Mouse (Mus musculus) midbrain, embryonic 15.5 days (tissue): ENCODE measurements around the gene Ranbp3l. TPM values are rescaled to one million over a fixed set of nuclear protein-coding genes. Genes with fewer than 3 reads are reported as not detected.

Experiments used
- ATAC-seq: fragments of 200-750 bp; cut with Nextera tagmentation; replicated peaks from 2 replicates; pipeline ENCODE4 v1.8.0; 2017; ENCODE audit warnings: moderate TSS enrichment
- H3K27ac ChIP-seq: fragments of 300-500 bp; sonication (generic); 2 replicates; pipeline ENCODE4 v1.5.1; 2015; ENCODE audit warnings: mild to moderate bottlenecking, inconsistent platforms
- H3K27me3 ChIP-seq: fragments of 300-500 bp; sonication (generic); replicated peaks from 2 replicates; pipeline ENCODE4 v1.6.1; 2015; ENCODE audit warnings: inconsistent platforms
- H3K36me3 ChIP-seq: fragments of 300-500 bp; sonication (generic); replicated peaks from 2 replicates; pipeline ENCODE4 v1.6.1; 2015; ENCODE audit warnings: inconsistent platforms
- H3K4me1 ChIP-seq: fragments of 300-500 bp; sonication (generic); 2 replicates; pipeline ENCODE4 v1.6.1; 2015; ENCODE audit warnings: inconsistent platforms
- H3K4me2 ChIP-seq: fragments of 300-500 bp; sonication (generic); 2 replicates; pipeline ENCODE4 v1.6.1; 2015; ENCODE audit warnings: inconsistent platforms, mild to moderate bottlenecking, moderate library complexity
- H3K4me3 ChIP-seq: fragments of 300-500 bp; sonication (generic); 2 replicates; pipeline ENCODE4 v1.5.1; 2015; ENCODE audit warnings: mild to moderate bottlenecking, inconsistent platforms
- H3K9ac ChIP-seq: fragments of 300-500 bp; sonication (generic); 2 replicates; pipeline ENCODE4 v1.6.1; 2015; ENCODE audit warnings: mild to moderate bottlenecking, inconsistent platforms
- H3K9me3 ChIP-seq: fragments of 300-500 bp; sonication (generic); 2 replicates; pipeline ENCODE4 v1.6.1; 2016; ENCODE audit warnings: inconsistent platforms
- WGBS: fragments of 180-500 bp; shearing (Covaris S2); methylation state at CpG from one replicate; pipeline ENCODE4 v1.1.7; 2015; ENCODE audit warnings: mixed read lengths; 5-methylcytosine and 5-hydroxymethylcytosine counted together
- polyA plus RNA-seq: library from polyadenylated mRNA; unstranded; fragments of >200 nt; fragmentation: Nextera tagmentation; extraction: Ambion mirVana; gene quantifications from 2 replicates; pipeline ENCODE4 v1.2.1, GENCODE M21; 2015

Ranbp3l gene
- polyA plus RNA-seq, 1 experiment from 2014 or later = 13.1 TPM

DNA sequence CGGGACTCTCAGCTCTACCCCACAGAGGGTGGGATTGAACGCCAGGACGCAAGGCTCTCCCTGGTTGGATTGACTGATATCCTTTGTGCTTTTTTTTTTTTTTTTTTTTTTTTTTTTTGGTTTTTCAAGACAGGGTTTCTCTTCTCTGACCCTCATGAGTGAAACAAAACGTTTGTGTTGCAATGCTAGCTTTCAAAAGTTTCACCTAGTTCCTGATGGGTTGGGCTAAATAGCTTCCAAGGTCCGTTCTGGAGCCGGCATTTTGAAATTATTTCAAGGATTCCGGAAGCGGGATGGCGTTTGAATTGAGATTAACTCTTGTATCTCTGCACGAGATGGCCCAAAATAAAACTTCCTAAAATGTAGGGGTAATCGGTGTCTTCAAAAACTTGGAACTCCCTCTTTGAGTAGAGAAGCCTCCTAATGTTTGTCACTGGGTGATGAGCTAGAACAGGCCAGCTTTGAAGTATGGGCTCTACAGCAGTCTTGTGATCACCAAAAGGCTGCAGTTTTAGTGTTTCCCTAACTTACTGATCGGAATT lies 105.4 kb downstream of the Ranbp3l start:
- Histone ChIP-seq H3K9me3 (no peaks in the 10 kb centered on the region), H3K36me3 (no peaks in the 10 kb centered on the region), H3K27ac (no peak overlapping the region), H3K4me3 (peak overlapping the region; percentile 82), H3K4me1 (peaks cover 34% of the 10 kb centered on the region), H3K9ac (no peak overlapping the region), H3K4me2 (peak overlapping the region; percentile 76), H3K27me3 (no peaks in the 10 kb centered on the region)
- ATAC-seq = no peak
- WGBS = 61% methylated on average over 12 of the region's 12 CpGs

DNA sequence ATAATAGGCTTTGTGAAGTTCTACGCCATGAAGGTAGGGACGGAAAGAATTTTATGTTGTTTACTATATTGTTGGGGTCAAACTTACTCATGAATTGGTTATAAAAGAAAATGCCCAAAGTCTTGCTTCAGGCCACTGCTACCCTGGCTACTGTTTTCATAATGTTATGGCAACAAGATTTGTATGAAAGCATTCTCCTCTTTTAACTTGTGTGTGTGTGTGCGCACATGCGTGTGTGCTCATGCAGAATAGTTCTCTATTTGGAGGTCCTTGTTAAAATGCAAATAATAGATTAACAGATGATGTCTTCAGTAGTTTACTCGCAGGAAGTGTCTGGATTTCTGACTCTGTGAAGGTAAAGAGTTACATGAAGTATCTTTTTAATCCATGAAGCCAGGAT lies 105.9 kb downstream of the Ranbp3l start:
- Histone ChIP-seq H3K4me1 (peaks cover 34% of the 10 kb centered on the region), H3K4me2 (no peak overlapping the region), H3K9me3 (no peaks in the 10 kb centered on the region), H3K27me3 (no peaks in the 10 kb centered on the region), H3K4me3 (no peak overlapping the region), H3K36me3 (no peaks in the 10 kb centered on the region), H3K9ac (no peak overlapping the region), H3K27ac (no peak overlapping the region)
- WGBS = 79% methylated on average over 5 of the region's 5 CpGs
- no peak for ATAC-seq

DNA sequence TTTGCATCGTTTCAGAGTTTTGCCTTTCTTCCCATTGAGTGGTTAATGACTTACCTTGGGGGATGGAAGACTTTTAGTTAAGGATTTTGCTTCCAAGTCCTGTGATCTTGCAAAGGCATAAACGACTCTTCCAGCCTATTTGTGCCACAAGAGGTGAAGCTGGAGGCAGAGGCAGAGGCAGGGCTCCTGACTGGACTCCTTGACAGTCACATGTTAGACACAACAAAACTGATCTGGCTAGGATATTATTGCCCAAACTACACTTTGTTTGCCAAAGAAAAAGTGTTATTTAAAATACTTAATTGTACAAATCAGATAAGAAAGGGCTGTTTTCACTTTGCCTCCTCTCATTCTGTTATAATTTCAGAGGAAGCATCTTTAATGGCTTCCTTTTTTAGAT lies 106.4 kb downstream of the Ranbp3l start:
- no peak overlapping the region for H3K27ac ChIP-seq
- ATAC-seq = no peak
- no peak overlapping the region for H3K4me2 ChIP-seq
- H3K4me1 ChIP-seq = peaks cover 34% of the 10 kb centered on the region
- no peaks in the 10 kb centered on the region for H3K9me3 ChIP-seq
- H3K4me3 ChIP-seq = no peak overlapping the region
- 36% methylated on average over 2 of the region's 2 CpGs for WGBS
- H3K9ac ChIP-seq = no peak overlapping the region
- H3K27me3 ChIP-seq = no peaks in the 10 kb centered on the region
- H3K36me3 ChIP-seq = no peaks in the 10 kb centered on the region

DNA sequence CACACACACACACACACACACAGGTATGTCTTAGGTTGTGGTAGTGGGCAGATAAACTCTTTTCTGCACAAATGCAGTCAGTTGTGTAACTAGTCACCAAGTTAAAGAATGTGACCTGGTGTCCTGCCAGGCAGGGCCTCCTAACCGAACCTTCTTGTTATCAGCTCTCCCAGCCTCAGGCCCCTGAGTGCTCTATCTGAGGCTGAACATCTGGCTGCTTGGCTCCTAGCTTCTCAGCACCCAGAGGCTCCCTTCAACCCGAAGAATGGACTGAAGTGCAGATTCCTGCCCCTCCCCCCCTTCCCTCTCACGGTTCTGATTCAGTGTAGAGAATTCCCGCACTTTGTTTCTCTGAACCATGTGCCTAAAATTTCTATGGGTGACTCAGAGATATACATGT lies 106.9 kb downstream of the Ranbp3l start:
- H3K27ac ChIP-seq = no peak overlapping the region
- no peak overlapping the region for H3K9ac ChIP-seq
- ATAC-seq = no peak
- no peaks in the 10 kb centered on the region for H3K27me3 ChIP-seq
- no peaks in the 10 kb centered on the region for H3K9me3 ChIP-seq
- no peak overlapping the region for H3K4me2 ChIP-seq
- H3K4me3 ChIP-seq = no peak overlapping the region
- no peaks in the 10 kb centered on the region for H3K36me3 ChIP-seq
- 20% methylated on average over 4 of the region's 4 CpGs for WGBS
- H3K4me1 ChIP-seq = peaks cover 34% of the 10 kb centered on the region

DNA sequence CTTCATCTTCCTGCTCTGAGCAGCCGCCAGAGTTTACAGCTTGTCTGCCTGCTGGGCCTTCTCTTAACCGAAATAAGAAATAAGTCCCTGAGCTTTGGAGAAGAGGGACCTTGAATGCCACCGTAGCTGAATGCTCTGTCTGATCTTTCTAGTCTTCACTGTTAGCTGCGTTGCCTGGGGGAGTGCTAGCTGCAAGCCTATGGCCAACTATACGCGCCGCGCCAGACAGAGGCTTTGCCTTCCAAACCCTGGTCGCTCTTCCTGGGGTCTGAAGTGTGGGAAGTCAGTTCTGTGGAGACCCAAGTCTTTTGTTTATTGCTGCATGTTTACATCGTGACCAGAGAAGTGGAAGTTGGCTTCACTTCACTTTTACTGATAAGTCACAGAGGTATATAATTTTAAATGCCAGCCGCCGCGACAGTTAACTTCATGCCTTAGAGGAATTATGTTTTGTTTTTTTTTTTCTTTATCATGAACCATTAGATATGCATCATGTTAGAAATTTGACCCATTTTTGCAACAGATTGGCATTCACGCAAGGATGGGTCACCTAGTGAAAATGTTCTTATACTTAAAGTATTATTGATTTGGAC lies 108.0 kb downstream of the Ranbp3l start:
- H3K4me2 ChIP-seq = no peak overlapping the region
- H3K4me3 ChIP-seq = no peak overlapping the region
- no peaks in the 10 kb centered on the region for H3K36me3 ChIP-seq
- H3K4me1 ChIP-seq = peaks cover 27% of the 10 kb centered on the region; the same call in 1 of the 2 replicates
- no peak for ATAC-seq
- 74% methylated on average over 14 of the region's 14 CpGs for WGBS
- no peaks in the 10 kb centered on the region for H3K9me3 ChIP-seq
- H3K27me3 ChIP-seq = no peaks in the 10 kb centered on the region
- no peak overlapping the region for H3K27ac ChIP-seq
- no peak overlapping the region for H3K9ac ChIP-seq

DNA sequence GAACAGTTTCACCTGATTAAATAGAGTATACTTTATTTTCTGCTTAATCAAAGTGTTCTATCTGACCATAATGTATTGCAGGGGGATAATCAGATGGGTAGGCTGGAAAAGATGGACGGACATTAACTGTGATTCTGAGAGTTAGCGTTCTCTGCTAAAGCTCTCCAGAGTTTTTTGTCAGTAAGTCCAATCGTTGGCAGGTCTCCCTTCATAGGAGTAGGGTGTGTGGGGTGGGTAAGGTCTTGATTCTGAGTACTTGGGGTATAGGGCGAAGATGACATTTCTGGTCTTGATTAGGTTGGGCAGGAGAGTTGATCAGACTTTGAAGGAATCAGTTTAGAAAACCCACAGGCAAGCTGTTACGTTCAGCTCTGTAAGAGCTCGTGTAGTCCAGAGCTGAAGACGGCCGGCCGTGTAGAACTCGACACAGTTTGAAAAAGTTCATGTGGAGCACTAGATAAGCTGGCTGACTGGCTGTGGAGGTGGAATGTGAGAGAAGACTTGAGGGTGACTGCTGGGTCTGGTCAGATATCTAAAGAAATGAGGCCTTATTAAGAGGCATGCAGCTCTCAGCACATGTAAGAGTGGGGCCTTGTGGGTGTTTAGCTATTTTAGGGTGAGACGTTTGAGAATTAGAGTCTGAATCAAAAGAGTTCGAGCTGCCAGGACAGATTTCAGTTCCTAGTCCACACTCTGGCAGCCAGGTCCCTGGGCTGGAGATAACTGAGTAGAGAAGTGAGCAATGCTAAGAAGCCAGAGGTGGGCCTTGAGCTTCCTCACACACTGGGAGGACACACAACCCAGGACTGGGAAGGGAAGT lies 110.9 kb downstream of the Ranbp3l start:
- no peak overlapping the region for H3K4me3 ChIP-seq
- H3K9me3 ChIP-seq = no peaks in the 10 kb centered on the region
- 74% methylated on average over 12 of the region's 12 CpGs for WGBS
- H3K4me1 ChIP-seq = peaks cover 10% of the 10 kb centered on the region; the same call in 1 of the 2 replicates
- H3K27ac ChIP-seq = no peak overlapping the region
- H3K9ac ChIP-seq = no peak overlapping the region
- H3K36me3 ChIP-seq = no peaks in the 10 kb centered on the region
- no peak overlapping the region for H3K4me2 ChIP-seq
- ATAC-seq = no peak
- H3K27me3 ChIP-seq = no peaks in the 10 kb centered on the region

DNA sequence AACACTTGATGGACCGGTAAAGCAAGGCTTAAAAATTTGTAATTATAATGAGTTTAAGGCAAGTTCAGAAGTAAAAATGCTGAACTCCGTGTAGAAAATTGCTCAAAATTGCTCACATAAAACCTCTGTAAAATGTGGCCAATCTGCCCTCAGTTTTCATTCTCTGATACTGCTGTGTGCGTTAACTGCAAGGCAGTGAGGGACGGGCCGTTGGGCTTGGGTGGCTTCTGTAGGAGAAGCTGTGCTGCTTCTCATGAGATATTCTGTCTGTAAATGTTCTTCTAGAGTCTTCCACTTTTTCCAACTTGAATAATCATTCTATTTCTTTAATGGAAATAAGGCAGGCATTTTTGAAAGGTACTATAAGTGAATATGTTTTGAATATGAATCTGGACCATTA lies 111.9 kb downstream of the Ranbp3l start:
- no peaks in the 10 kb centered on the region for H3K9me3 ChIP-seq
- no peak overlapping the region for H3K9ac ChIP-seq
- no peaks in the 10 kb centered on the region for H3K27me3 ChIP-seq
- no peak for ATAC-seq
- H3K36me3 ChIP-seq = no peaks in the 10 kb centered on the region
- no peak overlapping the region for H3K27ac ChIP-seq
- peaks cover 7% of the 10 kb centered on the region; the same call in 1 of the 2 replicates for H3K4me1 ChIP-seq
- H3K4me2 ChIP-seq = no peak overlapping the region
- WGBS = 48% methylated on average over 5 of the region's 5 CpGs
- no peak overlapping the region for H3K4me3 ChIP-seq

DNA sequence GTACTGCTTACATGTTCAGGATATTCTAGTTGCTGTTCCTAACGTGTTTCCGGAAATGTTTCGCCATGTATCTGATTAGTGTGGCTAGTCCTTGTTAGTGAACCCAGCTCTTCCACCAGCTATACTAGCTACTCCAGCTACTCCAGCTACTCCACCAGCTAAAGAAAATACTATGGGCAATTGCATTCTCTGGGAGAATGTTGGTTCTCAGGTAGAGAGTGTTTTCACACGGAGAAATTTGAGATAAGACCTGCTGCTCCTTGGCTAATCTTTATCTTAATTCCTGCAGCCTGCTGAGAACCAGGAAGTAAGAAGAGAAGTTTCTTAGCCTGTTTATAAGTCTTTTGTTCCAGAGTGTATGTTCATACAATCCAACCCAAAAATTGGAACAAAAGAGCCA lies 112.5 kb downstream of the Ranbp3l start:
- Histone ChIP-seq H3K9me3 (no peaks in the 10 kb centered on the region), H3K36me3 (no peaks in the 10 kb centered on the region), H3K4me3 (no peak overlapping the region), H3K27ac (no peak overlapping the region), H3K27me3 (no peaks in the 10 kb centered on the region), H3K4me1 (peaks cover 5% of the 10 kb centered on the region; the same call in 1 of the 2 replicates), H3K9ac (no peak overlapping the region), H3K4me2 (no peak overlapping the region)
- ATAC-seq = no peak
- 64% methylated on average over 4 of the region's 4 CpGs for WGBS

DNA sequence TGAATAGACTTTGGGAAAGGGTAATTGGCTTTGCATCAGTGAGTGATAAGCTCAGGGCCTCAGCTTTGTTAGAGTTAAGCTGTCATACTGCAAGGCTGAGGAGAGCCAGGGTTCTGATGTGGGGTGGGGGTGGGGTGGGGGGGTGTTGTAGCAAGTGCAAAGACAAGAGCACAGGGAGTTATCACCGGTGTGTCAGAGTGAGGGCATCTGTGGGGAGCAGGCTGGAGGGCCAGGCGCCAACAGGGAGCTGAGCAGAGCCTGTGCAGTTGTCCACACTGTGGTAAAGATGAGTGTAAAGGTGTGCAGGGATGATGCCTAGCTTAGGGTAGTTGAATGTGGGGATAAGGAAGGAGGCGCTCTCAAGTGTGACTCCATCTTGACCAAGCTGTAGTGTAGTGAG lies 113.5 kb downstream of the Ranbp3l start:
- Histone ChIP-seq H3K27ac (no peak overlapping the region), H3K36me3 (no peaks in the 10 kb centered on the region), H3K9ac (no peak overlapping the region), H3K9me3 (no peaks in the 10 kb centered on the region), H3K4me3 (no peak overlapping the region), H3K4me2 (no peak overlapping the region), H3K27me3 (no peaks in the 10 kb centered on the region), H3K4me1 (no peaks in the 10 kb centered on the region)
- no peak; the same call in 1 of the 2 replicates for ATAC-seq
- 81% methylated on average over 3 of the region's 3 CpGs for WGBS

DNA sequence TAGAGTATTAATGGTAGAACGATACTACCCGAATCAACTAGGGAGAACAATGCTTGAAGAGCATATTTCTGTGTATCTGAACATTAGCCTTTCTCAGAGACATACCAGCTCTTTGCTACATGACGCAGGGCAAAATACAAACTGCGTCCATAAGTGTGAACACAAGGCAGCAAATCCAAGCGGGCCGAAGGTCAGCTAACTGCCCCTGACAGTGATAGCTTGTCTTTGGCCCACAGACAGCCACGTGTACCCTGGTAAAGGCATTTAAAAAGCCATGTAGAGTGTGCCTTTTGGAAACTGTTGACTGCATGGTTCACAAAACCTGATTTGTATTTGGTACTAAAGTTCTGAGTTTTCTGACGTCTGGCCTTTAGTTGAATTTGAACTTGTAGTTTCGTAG lies 115.0 kb downstream of the Ranbp3l start:
- Histone ChIP-seq H3K4me2 (no peak overlapping the region), H3K9me3 (no peaks in the 10 kb centered on the region), H3K4me3 (no peak overlapping the region), H3K9ac (no peak overlapping the region), H3K4me1 (no peaks in the 10 kb centered on the region), H3K36me3 (no peaks in the 10 kb centered on the region), H3K27me3 (no peaks in the 10 kb centered on the region), H3K27ac (no peak overlapping the region)
- ATAC-seq = no peak
- 91% methylated on average over 9 of the region's 9 CpGs for WGBS

DNA sequence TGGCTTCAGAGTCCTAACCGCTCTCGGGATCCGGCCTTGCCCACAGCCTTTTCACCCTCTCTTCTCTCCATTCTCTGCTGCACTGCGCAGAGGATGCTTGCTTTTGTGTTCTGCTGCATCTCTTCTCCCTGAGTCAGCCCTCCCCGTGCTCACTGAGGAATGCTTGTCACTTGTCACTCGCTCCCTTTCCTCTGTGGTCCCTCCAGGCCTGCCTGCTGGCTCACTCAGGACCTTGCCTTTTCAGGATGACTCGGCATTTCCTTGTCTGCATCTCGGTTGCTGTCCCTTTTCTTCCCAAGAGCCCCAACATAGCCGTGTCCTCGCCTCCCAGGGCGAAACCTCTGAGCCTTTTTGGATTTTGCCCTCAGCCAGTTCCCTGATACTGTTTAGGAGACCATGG lies 119.1 kb downstream of the Ranbp3l start:
- no peak overlapping the region for H3K27ac ChIP-seq
- H3K9me3 ChIP-seq = no peaks in the 10 kb centered on the region
- no peak overlapping the region for H3K4me2 ChIP-seq
- H3K4me3 ChIP-seq = no peak overlapping the region
- no peaks in the 10 kb centered on the region for H3K27me3 ChIP-seq
- 57% methylated on average over 11 of the region's 11 CpGs for WGBS
- no peaks in the 10 kb centered on the region for H3K36me3 ChIP-seq
- no peak overlapping the region for H3K9ac ChIP-seq
- 0 out of 2 replicates have a peak, but pooled peaks have one; percentile 18 for ATAC-seq
- H3K4me1 ChIP-seq = no peaks in the 10 kb centered on the region

DNA sequence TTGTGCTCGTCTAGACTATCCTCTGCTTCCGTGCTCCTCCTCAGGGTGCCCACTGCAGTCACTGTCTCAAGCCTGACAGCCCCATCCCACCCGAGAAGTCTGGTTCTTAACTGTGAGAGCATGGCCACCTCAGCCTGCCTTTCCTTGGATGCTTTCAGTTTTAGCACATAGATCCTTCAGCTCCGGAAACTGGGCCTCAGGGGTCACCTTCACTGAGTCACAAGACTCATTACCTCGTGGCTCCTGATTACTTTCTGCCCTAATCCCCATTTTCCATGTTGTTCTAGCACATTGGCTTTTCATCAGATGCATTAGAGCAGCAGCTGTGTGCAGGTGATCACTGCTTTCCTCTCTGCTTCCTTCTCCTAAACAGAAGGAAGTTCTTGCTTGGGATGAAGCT lies 119.7 kb downstream of the Ranbp3l start:
- H3K9ac ChIP-seq = no peak overlapping the region
- H3K36me3 ChIP-seq = no peaks in the 10 kb centered on the region
- H3K4me1 ChIP-seq = no peaks in the 10 kb centered on the region
- WGBS = 67% methylated on average over 5 of the region's 5 CpGs
- no peak overlapping the region for H3K4me2 ChIP-seq
- H3K27ac ChIP-seq = no peak overlapping the region
- no peak for ATAC-seq
- H3K4me3 ChIP-seq = no peak overlapping the region
- no peaks in the 10 kb centered on the region for H3K9me3 ChIP-seq
- no peaks in the 10 kb centered on the region for H3K27me3 ChIP-seq
